Mouse (Mus musculus) left cerebral cortex, postnatal 25 days (tissue): ENCODE measurements at regions not wholly inside any gene's neighbourhood (a gene's known extent, or its start where the extent isn't known, plus 50 kb on each side); places are given as distances from the start of the nearest gene placed in this dataset.

Source experiments
- DNase-seq, 2 experiments: peaks; one replicate each; pipeline ENCODE4 v3.0.0; 2022; ENCODE audit warnings: low spot score in 2 of 2, mixed read lengths in 1 of 2
- intact Hi-C: fragments of 180-260 bp; cut with DNase I; formaldehyde crosslinking; loops from one replicate; pipeline ENCODE4 v1.15.1; 2025

DNA sequence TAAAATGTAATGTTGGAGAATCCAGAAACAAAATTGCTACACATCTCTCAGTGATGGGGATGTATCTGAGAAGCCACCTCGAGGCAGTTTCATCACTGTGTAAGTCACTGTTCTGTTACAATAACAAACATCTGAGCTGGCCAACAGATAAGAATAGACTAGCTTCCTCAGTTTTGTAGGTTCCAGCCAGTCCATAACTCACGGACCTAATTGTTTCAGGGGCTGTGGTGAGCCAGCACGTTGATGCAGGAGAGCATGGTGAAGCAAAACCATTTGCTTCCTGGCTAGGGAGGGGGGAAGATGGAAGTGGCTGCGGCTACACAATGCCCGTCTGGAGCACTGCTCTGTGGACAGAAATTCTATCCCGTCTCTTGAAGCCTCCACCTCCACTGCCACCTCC, 52.8 kb upstream of the Armc3 start:
- DNase-seq = no peak
- intact Hi-C loops = no loop called here

GRCm38 (mm10) chr2:19148812-19149211, 50.3 kb upstream of the Armc3 start:
- intact Hi-C loops = no loop called here
- peak in 1 of 2 experiments; percentile 41 for DNase-seq
